Mouse (Mus musculus): ENCODE results near the gene Ticam1.

DNA sequence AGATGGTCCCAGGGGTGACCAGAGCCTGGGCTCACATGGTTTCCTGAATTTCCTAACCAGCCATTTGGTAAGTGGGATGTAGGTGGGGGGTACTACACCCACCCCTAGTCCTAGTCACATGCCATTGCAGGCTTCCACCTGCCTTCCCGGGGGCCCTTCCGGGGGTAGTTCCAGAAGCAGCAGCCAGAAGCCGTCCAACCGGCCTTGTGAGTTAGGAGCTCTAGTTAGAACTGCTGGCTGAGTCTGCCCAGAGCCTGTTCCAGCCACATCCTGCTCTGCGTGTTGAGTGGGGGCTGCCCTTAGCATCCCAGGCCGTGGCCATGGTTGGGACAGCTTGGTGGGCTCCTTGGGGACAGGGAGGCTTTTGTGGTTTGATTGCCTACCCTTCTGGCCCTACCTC, 31.5 kb upstream of the Ticam1 start:
- TF ChIP-seq CTCF (conservative IDR thresholded peaks at IDR 0.05; ENCODE audit: low read length) (no peak), POU5F1 (IDR thresholded peaks at IDR 0.05; ENCODE audit: borderline replicate concordance, low read length) (no peak)
